Mouse (Mus musculus): Measurements from ENCODE around the gene Fbxl12. TPM values are rescaled to one million over a fixed set of nuclear protein-coding genes. Genes with fewer than 3 reads are reported as not detected.
"Not testable (repeated sequence)": the region's sequence is repeated elsewhere in the genome, so short reads cannot be mapped to it uniquely, and the experiment has no call there.

The Fbxl12 gene
- polyA plus RNA-seq (2021) = 19.2 TPM

GRCm38 (mm10) chr9:20644360-20645081 lies at the start of gene Fbxl12:
Gene Fbxl12 (minus strand): TSS chr9:20644767.
- CTCF ChIA-PET = no interaction called here
- peak; percentile 31 for ATAC-seq
- TF ChIP-seq CTCF (IDR thresholded peaks at IDR 0.05) = no peak
- H3K27me3 ChIP-seq = no peaks in the 10 kb centered on the region
- no peak for DNase-seq (ENCODE audit: low read depth, low spot score)
- in situ Hi-C loops (cut with MboI; ENCODE audit: low pct_unique_long_range_greater_than_20kb) = loop anchor here (10.0 kb wide), 1 partner anchor 170 kb away; no protein-coding TSS in a partner anchor
- POLR2A ChIA-PET = interaction anchor here (1.0 kb wide), 1 partner anchor 9 kb away, joined by 3 read pairs; no protein-coding TSS in a partner anchor

- TF ChIP-seq CTCF (IDR thresholded peaks at IDR 0.05) = no peak
- POLR2A ChIA-PET = no interaction called here
- DNase-seq (ENCODE audit: low read depth, low spot score) (no peak), ATAC-seq (no peak)
- peaks cover 15% of the 10 kb centered on the region for H3K27me3 ChIP-seq
- CTCF ChIA-PET = no interaction called here
- in situ Hi-C loops (cut with MboI; ENCODE audit: low pct_unique_long_range_greater_than_20kb) = no loop called here
Measured at GRCm38 (mm10) chr9:20692863-20693262, 48.3 kb upstream of the Fbxl12 start.

- peaks cover 19% of the 10 kb centered on the region for H3K27me3 ChIP-seq
- DNase-seq (ENCODE audit: low read depth, low spot score); CTCF ChIA-PET; ATAC-seq; in situ Hi-C loops (cut with MboI; ENCODE audit: low pct_unique_long_range_greater_than_20kb); POLR2A ChIA-PET: not testable (repeated sequence)
Measured at GRCm38 (mm10) chr9:20690449-20690848, 45.9 kb upstream of the Fbxl12 start.

GRCm38 (mm10) chr9:20689913-20690312 lies 45.3 kb upstream of the Fbxl12 start:
- DNase-seq (ENCODE audit: low read depth, low spot score) (no peak), ATAC-seq (no peak)
- ChIA-PET CTCF (no interaction called here), POLR2A (no interaction called here)
- H3K27me3 ChIP-seq = peaks cover 15% of the 10 kb centered on the region
- no peak for TF ChIP-seq CTCF (IDR thresholded peaks at IDR 0.05)
- in situ Hi-C loops (cut with MboI; ENCODE audit: low pct_unique_long_range_greater_than_20kb) = no loop called here

GRCm38 (mm10) chr9:20689403-20689802 lies 44.8 kb upstream of the Fbxl12 start:
- POLR2A ChIA-PET = no interaction called here
- in situ Hi-C loops (cut with MboI; ENCODE audit: low pct_unique_long_range_greater_than_20kb) = no loop called here
- no peak for TF ChIP-seq CTCF (IDR thresholded peaks at IDR 0.05)
- peaks cover 10% of the 10 kb centered on the region for H3K27me3 ChIP-seq
- CTCF ChIA-PET = no interaction called here
- DNase-seq (ENCODE audit: low read depth, low spot score) (no peak), ATAC-seq (no peak)

- ChIA-PET CTCF (interaction anchor here (1.4 kb wide), 1 partner anchor 10 kb away, joined by 3 read pairs; no protein-coding TSS in a partner anchor), POLR2A (no interaction called here)
- ATAC-seq (no peak), DNase-seq (ENCODE audit: low read depth, low spot score) (no peak)
- H3K27me3 ChIP-seq = peaks cover 13% of the 10 kb centered on the region
- TF ChIP-seq CTCF (IDR thresholded peaks at IDR 0.05) = no peak
- in situ Hi-C loops (cut with MboI; ENCODE audit: low pct_unique_long_range_greater_than_20kb) = no loop called here
Measured at GRCm38 (mm10) chr9:20685081-20685861, 40.7 kb upstream of the Fbxl12 start.

- in situ Hi-C loops (cut with MboI; ENCODE audit: low pct_unique_long_range_greater_than_20kb) = no loop called here
- TF ChIP-seq CTCF (IDR thresholded peaks at IDR 0.05) = no peak
- CTCF ChIA-PET = no interaction called here
Measured at GRCm38 (mm10) chr9:20682389-20682722, 37.8 kb upstream of the Fbxl12 start.

GRCm38 (mm10) chr9:20681546-20682388 lies 37.2 kb upstream of the Fbxl12 start:
- ATAC-seq = no peak

More at GRCm38 (mm10) chr9:20682389-20682722, 37.8 kb upstream of the Fbxl12 start:
- ATAC-seq = no peak
- POLR2A ChIA-PET = no interaction called here
- H3K27me3 ChIP-seq = peaks cover 13% of the 10 kb centered on the region
- no peak for DNase-seq (ENCODE audit: low read depth, low spot score)

GRCm38 (mm10) chr9:20680378-20680958 lies 35.9 kb upstream of the Fbxl12 start:
- DNase-seq (ENCODE audit: low read depth, low spot score) (no peak), ATAC-seq (no peak)
- ChIA-PET CTCF (no interaction called here), POLR2A (no interaction called here)
- peaks cover 19% of the 10 kb centered on the region for H3K27me3 ChIP-seq
- TF ChIP-seq CTCF (IDR thresholded peaks at IDR 0.05) = no peak
- in situ Hi-C loops (cut with MboI; ENCODE audit: low pct_unique_long_range_greater_than_20kb) = no loop called here

More at GRCm38 (mm10) chr9:20681546-20682388, 37.2 kb upstream of the Fbxl12 start:
- TF ChIP-seq CTCF (IDR thresholded peaks at IDR 0.05) = no peak
- DNase-seq (ENCODE audit: low read depth, low spot score) = no peak
- CTCF ChIA-PET = no interaction called here
- POLR2A ChIA-PET = interaction anchor here (0.6 kb wide), 1 partner anchor 85 kb away, joined by 3 read pairs; no protein-coding TSS in a partner anchor
- in situ Hi-C loops (cut with MboI; ENCODE audit: low pct_unique_long_range_greater_than_20kb) = no loop called here
- H3K27me3 ChIP-seq = peaks cover 14% of the 10 kb centered on the region

- TF ChIP-seq CTCF (IDR thresholded peaks at IDR 0.05) = no peak
- POLR2A ChIA-PET = no interaction called here
- ATAC-seq (no peak), DNase-seq (ENCODE audit: low read depth, low spot score) (no peak)
- CTCF ChIA-PET = no interaction called here
- in situ Hi-C loops (cut with MboI; ENCODE audit: low pct_unique_long_range_greater_than_20kb) = no loop called here
- H3K27me3 ChIP-seq = peaks cover 19% of the 10 kb centered on the region
Measured at GRCm38 (mm10) chr9:20677892-20678291, 33.3 kb upstream of the Fbxl12 start.
